Mouse (Mus musculus) layer of hippocampus, postnatal 36 days (tissue): Measurements from ENCODE around the gene Gstm4. TPM values are rescaled to one million over a fixed set of nuclear protein-coding genes. Genes with fewer than 3 reads are reported as not detected.
A peak's percentile ranks its signal among the peaks of the same experiment; 100 is the strongest.
"Not testable (repeated sequence)": the region's sequence is repeated elsewhere in the genome, so short reads cannot be mapped to it uniquely, and the experiment has no call there.

Source experiments
- DNase-seq, 2 experiments: peaks; one replicate each; pipeline ENCODE4 v3.0.0; 2022
- total RNA-seq, 2 experiments: library from RNA; stranded (reverse); gene quantifications; 2 replicates each; pipeline ENCODE4 v1.2.3; 2021

Gstm4 gene
- total RNA-seq, 2 experiments from 2014 or later = 11.3 to 12.4 TPM

GRCm38 (mm10) chr3:108016468-108016867, 28.2 kb downstream of the Gstm4 start:
- DNase-seq = not testable (repeated sequence)

- DNase-seq = no peak
Observed at GRCm38 (mm10) chr3:108014974-108015346, 29.7 kb downstream of the Gstm4 start.

- DNase-seq = no peak
Observed at GRCm38 (mm10) chr3:108014098-108014973, 30.4 kb downstream of the Gstm4 start.

GRCm38 (mm10) chr3:108013331-108013871, 31.3 kb downstream of the Gstm4 start:
- peak; percentile 59 to 61 for DNase-seq

GRCm38 (mm10) chr3:108011558-108011957, 33.1 kb downstream of the Gstm4 start:
- DNase-seq = no peak

GRCm38 (mm10) chr3:108010286-108010685, 34.4 kb downstream of the Gstm4 start:
- peak in 1 of 2 experiments; percentile 43 for DNase-seq

GRCm38 (mm10) chr3:108002021-108002420, 42.7 kb downstream of the Gstm4 start:
- DNase-seq = no peak

- DNase-seq = no peak
Observed at GRCm38 (mm10) chr3:107999491-107999890, 45.2 kb downstream of the Gstm4 start.

- no peak for DNase-seq
Observed at GRCm38 (mm10) chr3:107998591-107998990, 46.1 kb downstream of the Gstm4 start.

- DNase-seq = no peak
Observed at GRCm38 (mm10) chr3:107996576-107996975, 48.1 kb downstream of the Gstm4 start.

GRCm38 (mm10) chr3:107995974-107996373, 48.7 kb downstream of the Gstm4 start:
- not testable (repeated sequence) for DNase-seq

Other genes with a start within 250 kb of the Gstm4 start
- not detected for gene Eps8l3, start 167.7 kb downstream of the Gstm4 start, total RNA-seq
- gene Gstm5, start 149.1 kb downstream of the Gstm4 start, total RNA-seq = 100 to 1,000 TPM; 258 to 289 TPM
- 100 to 1,000 TPM; 161 to 173 TPM for gene Gstm7, start 113.1 kb downstream of the Gstm4 start, total RNA-seq
- gene Gstm6, start 101.1 kb downstream of the Gstm4 start, total RNA-seq = 10 to 100 TPM; 15.0 to 16.0 TPM
- not detected for gene Gstm3, start 75.6 kb downstream of the Gstm4 start, total RNA-seq
- 1 to 10 TPM; 3.1 to 3.6 TPM for gene Gstm2, start 58.4 kb downstream of the Gstm4 start, total RNA-seq
- gene Gstm1, start 26.9 kb downstream of the Gstm4 start, total RNA-seq = 100 to 1,000 TPM; 311 to 336 TPM
- gene Ampd2, start 41.8 kb upstream of the Gstm4 start, total RNA-seq = 10 to 100 TPM; 74.2 to 76.2 TPM
- gene Gnat2, start 47.9 kb upstream of the Gstm4 start, total RNA-seq = not detected
- 10 to 100 TPM; 32.4 to 32.9 TPM for gene Gnai3, start 101.3 kb upstream of the Gstm4 start, total RNA-seq
- 10 to 100 TPM; 15.6 to 15.9 TPM for gene Gpr61, start 110.0 kb upstream of the Gstm4 start, total RNA-seq
- 10 to 100 TPM; 65.0 to 69.0 TPM for gene Amigo1, start 141.4 kb upstream of the Gstm4 start, total RNA-seq
- 10 to 100 TPM; 16.4 to 16.5 TPM for gene Cyb561d1, start 156.3 kb upstream of the Gstm4 start, total RNA-seq
- 10 to 100 TPM; 25.7 to 28.9 TPM for gene Atxn7l2, start 166.0 kb upstream of the Gstm4 start, total RNA-seq
- 1 to 10 TPM; 2.0 to 2.3 TPM for gene Sypl2, start 181.8 kb upstream of the Gstm4 start, total RNA-seq
- gene Psma5, start 212.0 kb upstream of the Gstm4 start, total RNA-seq = 10 to 100 TPM; 70.9 to 81.1 TPM
- 100 to 1,000 TPM; 345 to 381 TPM for gene Sort1, start 239.2 kb upstream of the Gstm4 start, total RNA-seq